Mouse (Mus musculus) ovary, postnatal 10 days (tissue): Measurements from ENCODE around the gene Nrn1l.

Experiments
- DNase-seq: peaks from one replicate; pipeline ENCODE4 v3.0.0; 2022; ENCODE audit warnings: low spot score

The Nrn1l gene

GRCm38 (mm10) chr8:105893339-105893738, at the start of gene Nrn1l:
TSS of gene Nrn1l (plus strand) at chr8:105893567.
- no peak for DNase-seq

GRCm38 (mm10) chr8:105846678-105847077, 46.7 kb upstream of the Nrn1l start:
- no peak for DNase-seq

GRCm38 (mm10) chr8:105850014-105850413, 43.4 kb upstream of the Nrn1l start:
- no peak for DNase-seq

- no peak for DNase-seq
Measured at GRCm38 (mm10) chr8:105850611-105851010, 42.8 kb upstream of the Nrn1l start.

GRCm38 (mm10) chr8:105851651-105852143, 41.7 kb upstream of the Nrn1l start:
- DNase-seq = peak; percentile 63

- DNase-seq = no peak
Measured at GRCm38 (mm10) chr8:105852146-105852729, 41.1 kb upstream of the Nrn1l start.

GRCm38 (mm10) chr8:105853178-105853577, 40.2 kb upstream of the Nrn1l start, which contains the start of gene Cenpt:
TSS of gene Cenpt (minus strand) at chr8:105853278.
- no peak for DNase-seq

GRCm38 (mm10) chr8:105854303-105854702, 39.1 kb upstream of the Nrn1l start:
- no peak for DNase-seq

GRCm38 (mm10) chr8:105854715-105855216, 38.6 kb upstream of the Nrn1l start, which contains the start of gene Thap11:
TSS of gene Thap11 (plus strand) at chr8:105855132.
- DNase-seq = peak; percentile 80

GRCm38 (mm10) chr8:105855248-105856167, 37.9 kb upstream of the Nrn1l start:
- DNase-seq = peak; percentile 28

- no peak for DNase-seq
Measured at GRCm38 (mm10) chr8:105856168-105856835, 37.1 kb upstream of the Nrn1l start.

- no peak for DNase-seq
Measured at GRCm38 (mm10) chr8:105858495-105858894, 34.9 kb upstream of the Nrn1l start.

- no peak for DNase-seq
Measured at GRCm38 (mm10) chr8:105859314-105859713, 34.1 kb upstream of the Nrn1l start.

GRCm38 (mm10) chr8:105860143-105860981, 33.0 kb upstream of the Nrn1l start, which contains the start of gene Nutf2:
TSS of gene Nutf2 (plus strand) at chr8:105860580.
- peak; percentile 75 for DNase-seq

- no peak for DNase-seq
Measured at GRCm38 (mm10) chr8:105861951-105862350, 31.4 kb upstream of the Nrn1l start.

- no peak for DNase-seq
Measured at GRCm38 (mm10) chr8:105866364-105867029, 26.9 kb upstream of the Nrn1l start.

GRCm38 (mm10) chr8:105874301-105874700, 19.1 kb upstream of the Nrn1l start:
- DNase-seq = no peak

- peak; percentile 78 for DNase-seq
Measured at GRCm38 (mm10) chr8:105880754-105881520, 12.4 kb upstream of the Nrn1l start, which contains the start of gene Edc4. TSS of gene Edc4 (plus strand) at chr8:105880881.

GRCm38 (mm10) chr8:105889756-105890465, 3.5 kb upstream of the Nrn1l start:
- no peak for DNase-seq
